Mouse (Mus musculus): ENCODE data around the gene Dip2a.

- no peak for TF ChIP-seq CTCF (IDR thresholded peaks at IDR 0.05; ENCODE audit: low read depth, low read length)
- TF ChIP-seq EP300 (IDR thresholded peaks at IDR 0.05; ENCODE audit: insufficient read depth, low read depth, low read length), result no peak
- TF ChIP-seq POLR2A (IDR thresholded peaks at IDR 0.05; ENCODE audit: insufficient read depth, low read length), result no peak
These were observed 47.5 kb upstream of the Dip2a start for GRCm38 (mm10) chr10:76392596-76392995.

Measured in ES-Bruce4 (cell line).